Mouse (Mus musculus) embryonic facial prominence, embryonic 11.5 days (tissue): ENCODE results near the gene Ppp3ca. TPM values are rescaled to one million over a fixed set of nuclear protein-coding genes. Genes with fewer than 3 reads are reported as not detected.

Source experiments
- ATAC-seq: fragments of 200-750 bp; cut with Nextera tagmentation; replicated peaks from 2 replicates; pipeline ENCODE4 v1.8.0; 2017; ENCODE audit warnings: low read depth; ENCODE audit not compliant: insufficient number of reproducible peaks, low FRiP score, low TSS enrichment
- DNase-seq: peaks from one replicate; pipeline ENCODE4 v3.0.0-alpha.2; 2015; ENCODE audit warnings: low spot score
- H3K27ac ChIP-seq: fragments of 300-500 bp; sonication (generic); replicated peaks from 2 replicates; pipeline ENCODE4 v1.5.1; 2014; ENCODE audit warnings: mild to moderate bottlenecking, low read depth, low read length, control low read depth
- H3K27me3 ChIP-seq: fragments of 300-500 bp; sonication (generic); 2 replicates; pipeline ENCODE4 v1.6.1; 2014; ENCODE audit warnings: mild to moderate bottlenecking, low read length, moderate library complexity, mixed read lengths; ENCODE audit not compliant: control insufficient read depth, insufficient read depth
- H3K36me3 ChIP-seq: fragments of 300-500 bp; sonication (generic); replicated peaks from 2 replicates; pipeline ENCODE4 v1.6.1; 2014; ENCODE audit warnings: low read depth, mild to moderate bottlenecking, low read length, moderate library complexity, mixed read lengths; ENCODE audit not compliant: control insufficient read depth, insufficient read depth
- H3K4me1 ChIP-seq: fragments of 300-500 bp; sonication (generic); 2 replicates; pipeline ENCODE4 v1.6.1; 2014; ENCODE audit warnings: low read length, mixed read lengths; ENCODE audit not compliant: control insufficient read depth, insufficient read depth
- H3K4me2 ChIP-seq: fragments of 300-500 bp; sonication (generic); 2 replicates; pipeline ENCODE4 v1.6.1; 2014; ENCODE audit warnings: low read depth, mild to moderate bottlenecking, control low read depth, low read length, moderate library complexity
- H3K4me3 ChIP-seq: fragments of 300-500 bp; sonication (generic); 2 replicates; pipeline ENCODE4 v1.5.1; 2014; ENCODE audit warnings: low read depth, low read length, control low read depth
- H3K9ac ChIP-seq: fragments of 300-500 bp; sonication (generic); replicated peaks from 2 replicates; pipeline ENCODE4 v1.6.1; 2014; ENCODE audit warnings: mild to moderate bottlenecking, control low read depth, low read length
- H3K9me3 ChIP-seq: fragments of 300-500 bp; sonication (generic); replicated peaks from 2 replicates; pipeline ENCODE4 v1.6.1; 2016; ENCODE audit warnings: mild to moderate bottlenecking, low read length, inconsistent platforms, mixed read lengths; ENCODE audit not compliant: control insufficient read depth
- WGBS: fragments of 180-500 bp; shearing (Covaris S2); extraction: QIAGEN DNeasy Blood & Tissue Kit; methylation state at CpG from one replicate; pipeline ENCODE4 v1.1.7; 2014; 5-methylcytosine and 5-hydroxymethylcytosine counted together
- polyA plus RNA-seq: library from polyadenylated mRNA; unstranded; fragments of >200 nt; fragmentation: Nextera tagmentation; extraction: Ambion mirVana; gene quantifications from 2 replicates; pipeline ENCODE4 v1.2.1, GENCODE M21; 2014

The Ppp3ca gene
- polyA plus RNA-seq, 1 experiment from 2014 or later: 57.4 TPM

DNA sequence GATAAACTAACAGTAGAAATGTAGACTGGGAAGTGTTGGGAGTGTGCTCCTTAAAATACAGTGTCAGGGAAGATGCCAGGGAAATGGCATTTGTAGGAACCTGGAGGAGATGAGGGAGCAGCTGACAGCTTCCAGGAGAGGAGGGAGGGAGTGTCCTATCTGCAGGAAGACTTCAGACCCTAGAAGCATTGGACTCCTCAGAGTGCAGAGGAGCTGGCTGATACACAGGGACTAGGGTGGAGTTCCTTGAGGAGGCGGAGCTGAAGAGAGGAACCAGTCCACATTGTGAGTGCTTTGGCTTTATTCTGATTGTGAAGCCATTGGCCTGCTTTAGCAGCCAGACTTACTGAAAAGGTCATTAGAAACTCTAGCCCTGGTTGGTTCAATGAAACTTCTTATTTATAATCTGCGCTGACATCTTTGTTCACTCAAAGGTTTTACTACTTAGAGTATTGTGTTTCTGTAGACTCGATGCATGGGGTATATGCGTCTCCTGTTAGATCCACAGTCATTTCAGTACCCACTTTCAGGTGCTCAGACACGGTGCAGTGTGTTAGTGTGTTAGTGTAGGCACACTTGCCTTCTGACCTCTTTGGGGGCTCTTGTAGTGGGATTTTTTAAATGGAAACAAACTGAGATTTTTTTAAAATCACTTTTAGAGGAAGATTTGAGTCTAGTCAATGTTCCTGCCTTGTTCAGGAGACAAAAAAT is 99.0 kb downstream of the Ppp3ca start:
- H3K27me3 ChIP-seq: no peaks in the 10 kb centered on the region
- ATAC-seq (no peak), DNase-seq (no peak)
- no peaks in the 10 kb centered on the region for H3K9me3 ChIP-seq
- H3K27ac ChIP-seq: no peak overlapping the region
- no peak overlapping the region for H3K4me2 ChIP-seq
- H3K4me3 ChIP-seq: no peak overlapping the region
- no peak overlapping the region for H3K9ac ChIP-seq
- no peaks in the 10 kb centered on the region for H3K4me1 ChIP-seq
- H3K36me3 ChIP-seq: no peaks in the 10 kb centered on the region
- 86% methylated on average over 5 of the region's 5 CpGs for WGBS

DNA sequence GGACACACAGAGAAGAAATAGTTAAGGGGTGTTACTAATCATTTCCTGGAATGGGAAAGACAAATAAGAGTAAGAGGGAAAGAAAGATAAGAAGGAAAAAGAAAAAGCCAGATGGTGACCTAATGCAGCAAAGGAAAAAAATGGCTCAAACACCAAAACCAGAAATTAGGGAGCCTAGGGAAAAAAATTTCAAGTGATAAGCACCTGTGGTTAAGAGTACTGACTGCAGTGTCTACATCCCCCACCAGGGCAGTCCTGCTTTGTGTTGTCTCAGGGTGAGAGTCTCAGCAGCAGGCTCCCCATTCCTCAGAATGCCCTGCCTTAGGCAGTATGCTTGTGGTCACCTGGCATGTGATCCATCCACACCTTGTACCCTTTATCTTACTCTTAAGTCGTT is 99.6 kb downstream of the Ppp3ca start:
- ATAC-seq (no peak), DNase-seq (no peak)
- no peak overlapping the region for H3K27ac ChIP-seq
- no peaks in the 10 kb centered on the region for H3K27me3 ChIP-seq
- H3K4me2 ChIP-seq: no peak overlapping the region
- H3K9ac ChIP-seq: no peak overlapping the region
- H3K4me3 ChIP-seq: no peak overlapping the region
- no peaks in the 10 kb centered on the region for H3K4me1 ChIP-seq
- 57% methylated on average over 1 of the region's 1 CpGs for WGBS
- no peaks in the 10 kb centered on the region for H3K9me3 ChIP-seq
- no peaks in the 10 kb centered on the region for H3K36me3 ChIP-seq

DNA sequence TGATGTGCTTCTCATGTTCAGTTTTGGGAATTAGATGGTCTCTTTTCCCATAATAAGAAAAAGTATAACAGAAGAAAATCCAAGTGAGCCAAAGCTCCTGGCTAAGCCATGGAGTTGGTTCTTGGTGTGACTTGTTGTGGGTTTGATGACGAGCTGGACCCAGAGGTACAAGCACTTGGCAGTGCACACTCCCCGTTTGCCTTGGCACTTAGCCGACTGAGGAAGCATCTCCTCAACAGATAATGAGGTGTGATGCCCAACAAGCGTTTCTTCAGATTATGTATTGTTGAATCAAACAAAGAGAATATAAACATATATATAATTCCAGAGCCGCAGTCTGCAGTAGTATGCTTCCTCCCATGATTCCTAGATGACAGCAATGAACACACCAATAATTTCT is 101.8 kb downstream of the Ppp3ca start:
- DNase-seq: no peak
- no peak overlapping the region for H3K4me3 ChIP-seq
- H3K27me3 ChIP-seq: no peaks in the 10 kb centered on the region
- no peak overlapping the region for H3K9ac ChIP-seq
- no peak for ATAC-seq
- no peak overlapping the region for H3K27ac ChIP-seq
- H3K36me3 ChIP-seq: no peaks in the 10 kb centered on the region
- 88% methylated on average over 5 of the region's 5 CpGs for WGBS
- no peak overlapping the region for H3K4me2 ChIP-seq
- H3K4me1 ChIP-seq: no peaks in the 10 kb centered on the region
- no peaks in the 10 kb centered on the region for H3K9me3 ChIP-seq

DNA sequence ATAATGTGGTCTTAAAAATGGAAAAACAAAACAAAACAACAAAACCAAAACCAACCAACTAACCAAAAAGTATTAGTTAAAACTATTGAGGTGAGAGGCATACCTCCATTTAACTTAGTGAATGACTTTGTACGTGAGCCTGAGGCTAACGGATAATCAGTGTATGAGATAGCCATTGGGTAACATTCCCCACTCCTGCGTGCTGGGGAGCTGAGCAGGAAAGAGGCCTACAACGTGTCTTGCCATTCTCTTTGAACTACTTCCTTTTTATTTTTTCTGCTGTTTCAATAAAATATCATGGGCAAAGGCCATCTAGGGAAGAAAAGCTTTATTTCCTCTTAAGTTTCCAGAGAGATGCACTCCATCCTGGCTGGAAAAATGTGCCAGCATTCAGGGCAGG is 103.3 kb downstream of the Ppp3ca start:
- DNase-seq (no peak), ATAC-seq (no peak)
- Histone ChIP-seq H3K27me3 (no peaks in the 10 kb centered on the region), H3K9me3 (no peaks in the 10 kb centered on the region), H3K4me3 (no peak overlapping the region), H3K36me3 (no peaks in the 10 kb centered on the region), H3K4me1 (no peaks in the 10 kb centered on the region), H3K9ac (no peak overlapping the region), H3K27ac (no peak overlapping the region), H3K4me2 (no peak overlapping the region)
- 80% methylated on average over 4 of the region's 4 CpGs for WGBS

DNA sequence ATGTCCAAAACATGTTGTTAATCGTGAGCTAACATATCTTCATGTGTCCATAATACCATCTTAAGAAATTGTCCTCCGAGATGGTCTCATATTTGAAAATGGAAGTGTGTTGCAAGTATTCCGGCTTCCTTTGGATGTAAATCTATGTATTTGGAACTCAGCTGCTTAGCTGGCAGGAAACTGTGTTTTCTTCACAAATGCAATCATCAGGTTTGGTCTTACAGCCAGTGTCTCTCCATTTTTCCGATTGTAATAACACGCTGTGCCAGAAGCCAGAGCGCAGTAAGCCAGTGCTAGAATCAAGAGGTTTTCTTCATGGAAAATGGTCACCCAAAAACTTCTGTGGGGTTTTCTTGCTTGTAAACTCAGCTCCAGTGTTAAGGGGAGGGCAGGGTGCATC is 104.3 kb downstream of the Ppp3ca start:
- Histone ChIP-seq H3K9ac (no peak overlapping the region), H3K36me3 (no peaks in the 10 kb centered on the region), H3K9me3 (no peaks in the 10 kb centered on the region), H3K4me2 (no peak overlapping the region), H3K27me3 (no peaks in the 10 kb centered on the region), H3K4me3 (no peak overlapping the region), H3K27ac (no peak overlapping the region), H3K4me1 (no peaks in the 10 kb centered on the region)
- no peak for ATAC-seq
- WGBS: 92% methylated on average over 6 of the region's 6 CpGs
- DNase-seq: no peak

DNA sequence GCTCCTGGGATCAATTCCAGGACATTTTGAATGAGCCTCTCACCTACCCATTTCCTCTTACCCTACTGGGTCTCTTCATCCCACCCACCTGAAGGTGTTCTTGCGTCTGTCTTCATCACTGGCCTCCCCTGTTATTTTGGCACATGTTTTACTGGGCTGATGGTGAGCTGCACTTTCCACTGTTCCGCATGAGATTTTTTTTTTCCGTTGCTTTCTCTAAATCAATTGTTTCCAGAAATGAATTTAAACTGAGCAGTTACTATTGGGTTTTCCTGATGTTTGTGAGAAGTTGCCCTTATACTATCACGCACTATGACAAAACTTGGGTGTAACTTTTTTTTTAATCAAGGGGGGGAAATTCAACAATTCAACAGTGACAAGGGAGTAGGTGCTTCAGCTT is 106.6 kb downstream of the Ppp3ca start:
- no peak for DNase-seq
- H3K4me2 ChIP-seq: no peak overlapping the region
- WGBS: 86% methylated on average over 4 of the region's 4 CpGs
- no peaks in the 10 kb centered on the region for H3K4me1 ChIP-seq
- no peaks in the 10 kb centered on the region for H3K36me3 ChIP-seq
- H3K4me3 ChIP-seq: no peak overlapping the region
- no peaks in the 10 kb centered on the region for H3K9me3 ChIP-seq
- H3K27me3 ChIP-seq: no peaks in the 10 kb centered on the region
- no peak overlapping the region for H3K27ac ChIP-seq
- no peak for ATAC-seq
- H3K9ac ChIP-seq: no peak overlapping the region

DNA sequence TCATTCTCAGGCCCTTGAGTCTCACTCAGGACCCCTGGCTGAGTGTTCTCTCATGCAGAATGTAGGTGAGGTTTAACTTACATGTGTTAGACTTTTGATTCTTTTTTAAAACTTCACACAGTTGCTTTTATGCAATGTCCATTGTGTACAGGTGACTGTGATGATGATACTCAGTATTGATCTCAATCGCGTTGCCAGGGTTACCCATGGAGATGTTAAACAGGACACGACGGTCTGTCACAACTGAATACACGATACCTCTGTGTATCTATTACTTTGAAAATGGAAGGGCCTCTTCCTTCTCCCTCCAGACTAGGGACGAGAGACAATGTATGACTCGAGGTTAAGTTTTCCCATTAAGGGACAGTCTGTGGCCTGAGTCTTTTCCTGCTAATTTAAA is 107.5 kb downstream of the Ppp3ca start:
- Histone ChIP-seq H3K9ac (no peak overlapping the region), H3K27ac (no peak overlapping the region), H3K4me3 (no peak overlapping the region), H3K4me2 (no peak overlapping the region), H3K36me3 (no peaks in the 10 kb centered on the region), H3K9me3 (no peaks in the 10 kb centered on the region), H3K4me1 (no peaks in the 10 kb centered on the region), H3K27me3 (no peaks in the 10 kb centered on the region)
- DNase-seq (no peak), ATAC-seq (no peak)
- WGBS: 90% methylated on average over 7 of the region's 7 CpGs

DNA sequence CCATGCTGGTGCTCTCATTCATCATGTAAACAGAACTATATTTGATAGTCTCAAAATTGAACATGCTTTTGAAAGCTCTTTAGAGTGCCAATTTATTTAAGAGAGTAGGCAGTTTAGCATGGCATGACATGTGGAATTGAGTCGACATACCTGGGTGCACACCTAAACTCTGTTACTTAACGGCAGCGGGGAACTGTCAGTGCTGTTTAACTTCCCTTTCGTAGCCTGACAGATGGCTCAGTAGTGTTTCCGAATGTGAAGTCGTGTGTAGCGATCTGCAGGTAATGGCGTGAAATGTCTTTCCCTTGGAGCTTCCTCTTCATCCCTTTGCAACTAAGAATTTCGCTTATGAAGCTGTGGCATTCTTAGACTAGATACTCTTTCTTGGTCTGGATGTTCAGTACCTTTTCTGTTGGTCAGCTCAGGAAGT is 107.9 kb downstream of the Ppp3ca start:
- ATAC-seq: no peak
- H3K9ac ChIP-seq: no peak overlapping the region
- DNase-seq: no peak
- no peaks in the 10 kb centered on the region for H3K36me3 ChIP-seq
- no peaks in the 10 kb centered on the region for H3K27me3 ChIP-seq
- 87% methylated on average over 9 of the region's 9 CpGs for WGBS
- H3K4me1 ChIP-seq: no peaks in the 10 kb centered on the region
- H3K27ac ChIP-seq: no peak overlapping the region
- no peaks in the 10 kb centered on the region for H3K9me3 ChIP-seq
- no peak overlapping the region for H3K4me3 ChIP-seq
- no peak overlapping the region for H3K4me2 ChIP-seq
